Mouse (Mus musculus): ENCODE measurements at regions not wholly inside any gene's neighbourhood (a gene's known extent, or its start where the extent isn't known, plus 50 kb on each side); places are given as distances from the start of the nearest gene placed in this dataset.

DNA sequence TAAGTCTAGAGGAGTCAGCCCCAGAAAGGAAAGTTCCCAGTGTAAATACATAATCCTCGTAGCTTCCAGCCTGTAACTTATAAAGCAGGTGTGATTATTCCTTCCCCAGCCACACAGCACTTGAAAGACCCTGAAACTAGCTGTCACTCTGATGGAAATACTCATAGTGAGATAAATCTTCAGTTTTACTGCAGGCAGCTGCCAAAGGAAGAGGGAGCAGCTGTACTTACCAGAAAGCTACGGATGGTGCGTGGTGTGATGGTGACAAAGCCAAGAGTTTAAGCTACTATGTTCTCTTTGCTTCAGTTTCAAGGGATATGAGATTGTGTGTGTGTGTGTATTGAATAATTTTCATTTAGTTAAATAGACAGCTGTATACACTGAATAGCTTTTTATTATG is 1007.1 kb downstream of the Robo2 start:
- ATAC-seq = no peak

DNA sequence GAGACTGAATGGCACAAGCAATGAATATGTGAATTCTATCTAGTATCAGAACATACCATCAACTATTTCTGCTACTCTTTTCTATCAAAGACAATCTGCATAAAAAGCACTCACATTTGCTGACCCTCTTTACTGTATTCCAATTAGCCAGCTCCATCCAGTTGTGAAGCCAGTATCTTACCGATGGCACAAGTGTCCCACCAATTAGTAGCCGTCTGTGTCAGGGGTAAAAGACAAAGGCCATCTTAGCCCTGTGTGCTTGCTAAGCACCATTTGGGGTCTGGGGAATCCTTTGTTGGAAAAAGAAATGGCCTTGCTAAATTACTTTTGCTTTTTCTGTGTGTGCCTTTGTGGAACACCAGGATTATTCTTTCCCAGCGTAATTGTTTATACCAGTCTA is 1007.5 kb downstream of the Robo2 start:
- ATAC-seq = no peak

DNA sequence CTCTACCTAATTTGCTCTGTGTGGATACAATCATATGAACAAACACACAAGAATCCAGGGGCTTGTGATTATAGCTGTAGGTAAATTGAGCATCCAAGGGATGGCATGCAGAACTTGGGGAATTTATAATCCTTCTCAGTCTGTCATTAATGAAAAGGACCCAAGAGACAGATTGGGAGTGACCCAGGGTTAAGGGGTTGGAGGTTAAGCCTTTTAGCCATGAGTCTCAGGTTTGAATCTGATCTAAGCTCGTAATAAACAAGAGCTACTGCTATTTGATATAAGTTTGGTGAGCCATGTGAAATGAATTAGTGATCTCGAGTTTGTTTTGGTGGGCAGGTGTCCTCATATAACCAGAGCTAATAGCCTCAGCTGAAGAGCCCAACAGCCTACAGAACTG is 1032.6 kb downstream of the Robo2 start:
- no peak for ATAC-seq

DNA sequence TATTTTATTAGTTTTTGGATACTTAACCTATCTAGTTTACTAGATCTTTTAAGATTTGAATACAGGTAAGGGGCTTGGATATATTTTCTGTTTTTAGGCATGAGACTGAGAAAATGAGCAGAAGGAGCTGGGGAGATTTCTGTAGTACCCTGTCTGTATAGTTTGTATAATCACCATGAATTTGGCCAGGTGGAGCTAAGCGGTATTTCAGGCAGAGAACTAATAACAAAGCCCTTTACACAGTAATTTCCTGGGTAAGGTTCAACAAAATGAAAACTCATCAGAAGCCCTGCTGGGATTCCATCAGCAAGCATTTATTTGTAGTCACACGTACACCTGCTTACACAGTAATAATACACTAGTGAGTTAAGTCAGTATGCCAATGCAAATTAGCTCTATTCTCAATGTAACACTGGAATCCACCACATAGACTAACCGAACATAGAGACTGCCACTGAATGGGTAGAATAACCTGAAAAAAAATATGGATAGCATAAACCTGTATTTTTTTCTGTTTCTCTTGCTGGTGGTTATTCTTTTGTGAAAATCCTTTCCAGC is 1036.9 kb downstream of the Robo2 start:
- ATAC-seq = no peak

DNA sequence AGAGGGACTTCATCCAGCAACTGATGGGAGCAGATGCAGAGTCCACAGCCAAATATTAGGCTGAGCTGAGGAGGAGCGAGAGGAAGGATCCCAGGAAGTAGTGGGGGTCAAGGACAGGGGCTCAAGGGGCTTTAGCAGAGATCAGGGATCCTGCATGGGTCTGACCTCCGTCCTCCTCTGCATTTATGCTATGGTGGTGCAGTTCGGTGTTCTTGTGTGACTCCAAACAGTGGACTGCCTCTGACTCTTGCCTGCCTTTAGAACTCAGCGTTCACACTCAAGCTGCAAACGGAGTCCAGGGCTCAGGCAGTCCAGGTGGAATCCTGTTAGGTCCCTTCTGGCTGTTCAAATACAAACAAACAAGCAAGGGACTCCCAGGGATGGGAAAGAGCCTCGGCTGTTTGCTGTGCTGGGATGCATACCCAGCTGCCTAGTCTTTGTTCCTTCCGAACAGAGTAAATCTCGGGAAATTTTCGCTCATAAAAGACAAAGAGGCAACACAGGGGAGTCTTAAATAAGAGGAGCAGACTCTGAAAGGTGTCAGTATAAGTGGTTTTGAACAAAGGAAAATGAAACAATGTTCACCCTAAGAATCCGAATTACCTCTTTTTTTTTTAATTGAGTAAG is 1042.9 kb downstream of the Robo2 start:
- ATAC-seq = no peak

DNA sequence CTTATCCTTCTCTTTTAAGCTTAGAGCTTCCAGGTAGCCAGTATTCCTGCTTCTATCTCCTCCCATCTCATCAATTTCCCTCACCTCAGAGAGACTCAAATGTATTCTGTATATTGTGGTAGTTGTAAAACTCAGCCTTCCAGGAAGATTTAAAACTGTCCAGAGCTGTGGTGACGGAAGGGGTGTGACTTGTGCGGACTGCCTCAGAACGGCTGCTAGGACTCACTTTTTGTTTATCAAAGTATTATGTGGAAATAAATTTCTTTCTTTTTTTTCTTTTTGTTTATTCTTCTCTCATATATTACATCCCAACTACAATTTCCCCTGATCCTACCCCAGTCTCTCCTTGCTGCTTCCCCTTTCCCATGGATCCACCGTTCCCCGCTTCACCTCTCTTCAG is 1043.7 kb downstream of the Robo2 start:
- no peak for ATAC-seq

DNA sequence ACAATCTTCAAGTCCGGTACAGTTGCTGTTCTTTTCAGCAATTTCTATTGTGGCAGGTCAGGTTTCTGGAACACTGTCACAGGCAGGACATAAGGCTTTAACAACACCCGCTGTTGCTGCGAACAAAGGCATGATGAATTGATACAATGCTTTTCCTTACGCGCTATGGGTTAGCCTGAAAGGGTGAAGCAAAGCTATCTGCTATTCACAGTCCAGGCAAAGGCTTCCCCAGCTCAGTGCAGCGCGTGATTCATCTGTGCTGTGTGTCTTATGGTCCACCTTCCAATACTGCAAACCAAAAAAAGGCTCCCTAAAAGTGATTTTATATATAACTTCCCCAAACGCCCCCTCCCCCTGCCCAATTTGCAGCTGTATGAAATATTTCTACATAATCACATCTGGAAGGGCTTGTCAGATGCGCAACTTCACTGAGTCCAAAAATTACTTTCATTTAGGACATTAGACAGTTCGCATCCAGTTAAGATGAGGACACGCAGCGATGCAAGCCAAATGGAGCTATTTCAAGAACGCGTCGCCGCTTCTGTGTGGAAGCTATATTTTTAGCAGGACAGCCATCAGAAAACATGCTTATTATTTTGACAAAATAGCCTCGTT is 1044.3 kb downstream of the Robo2 start:
- ATAC-seq = no peak

DNA sequence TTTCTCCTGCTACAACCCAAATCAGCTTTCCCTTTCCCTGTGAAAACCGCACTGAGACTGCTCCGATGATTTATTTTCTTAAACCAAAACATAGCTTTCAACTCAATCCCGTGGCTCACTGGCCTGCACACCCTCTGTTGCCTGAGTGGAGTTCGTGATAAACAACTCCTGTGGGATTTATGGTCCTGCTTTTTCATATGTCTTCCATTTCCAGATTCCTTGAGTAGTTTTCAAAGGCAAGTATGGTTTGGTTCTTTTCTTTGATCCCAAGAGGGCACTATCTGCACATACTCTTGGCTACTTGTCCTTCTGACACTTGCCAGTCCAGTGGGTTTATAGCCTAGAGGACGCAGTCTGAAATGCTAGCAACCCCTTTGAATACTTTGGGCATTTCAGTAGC is 1042.6 kb downstream of the Robo1 start:
- no peak for ATAC-seq

DNA sequence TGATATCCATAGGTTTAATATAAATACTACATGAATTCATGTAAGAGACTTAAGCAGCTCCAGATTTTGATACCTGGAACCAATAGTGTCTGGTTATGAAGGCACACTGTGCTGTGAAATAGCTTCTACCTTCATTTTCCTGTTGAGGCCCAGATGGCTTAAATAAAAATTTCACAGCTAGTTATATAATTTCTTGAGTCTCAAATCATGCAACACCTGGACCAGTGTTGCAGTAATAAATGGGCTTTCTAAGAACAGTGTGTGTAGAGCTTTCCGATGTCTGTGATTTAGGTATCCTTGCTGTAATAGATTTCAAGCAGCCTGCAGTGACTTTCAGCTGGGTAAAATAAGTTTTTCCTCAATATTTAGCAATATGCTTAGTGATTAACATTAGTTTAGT is 1035.8 kb downstream of the Robo1 start:
- ATAC-seq = no peak

DNA sequence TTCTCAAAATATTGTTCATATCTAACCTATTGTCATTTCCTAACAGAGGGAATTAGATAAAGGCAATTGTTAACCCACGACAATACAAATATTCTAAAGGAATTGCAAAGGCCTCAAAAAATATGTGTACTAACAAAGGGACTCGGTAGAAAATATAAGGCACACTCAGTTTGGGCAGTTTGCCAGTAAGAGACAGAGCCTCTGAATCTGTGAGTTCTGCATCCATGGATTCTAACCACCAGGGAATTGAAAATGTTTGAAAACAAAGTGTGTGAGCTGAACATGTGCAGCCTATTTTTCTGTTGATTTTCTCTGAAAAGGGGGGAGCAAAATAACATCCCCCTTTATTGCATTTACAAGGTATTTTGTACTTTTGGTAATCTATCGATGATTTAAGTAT is 1035.4 kb downstream of the Robo1 start:
- no peak for ATAC-seq

DNA sequence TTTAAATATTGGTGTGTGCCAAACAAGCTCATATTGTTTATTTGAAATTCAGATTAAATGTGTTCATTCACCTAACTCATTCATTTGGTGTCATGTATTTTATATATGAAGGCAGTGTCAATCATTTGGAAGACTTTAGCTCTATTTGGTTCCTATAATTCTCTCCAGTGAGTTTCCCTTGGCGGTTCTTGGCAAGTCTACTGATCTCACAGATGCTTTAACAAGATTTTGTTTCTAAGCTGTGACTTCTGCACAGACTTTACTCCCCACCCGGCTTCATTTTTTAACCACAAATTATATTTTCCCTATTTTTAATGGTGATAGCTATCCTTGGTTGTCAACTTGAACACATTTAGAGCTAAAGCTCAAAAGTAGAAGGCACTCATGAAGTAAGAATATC is 1009.5 kb downstream of the Robo1 start:
- no peak for ATAC-seq

DNA sequence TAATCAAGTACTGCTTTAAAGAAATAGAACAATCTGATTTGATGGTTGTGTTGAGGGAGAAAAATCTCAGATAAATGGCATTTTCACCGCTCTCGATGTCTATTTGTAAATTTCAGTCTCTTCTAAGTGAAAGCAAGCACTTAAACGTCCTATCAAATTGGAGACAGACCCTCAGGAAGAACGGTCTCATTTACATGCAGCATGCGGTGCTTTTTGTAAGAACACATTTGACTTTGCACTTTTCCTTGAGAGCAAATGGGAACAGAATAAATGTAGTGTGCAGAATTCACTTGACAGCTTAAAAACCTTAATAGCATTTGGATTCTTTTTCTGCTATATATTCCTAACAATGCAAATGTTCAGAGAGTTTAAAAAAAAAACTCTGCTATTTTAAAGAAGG is 1002.0 kb downstream of the Robo1 start:
- ATAC-seq = no peak

DNA sequence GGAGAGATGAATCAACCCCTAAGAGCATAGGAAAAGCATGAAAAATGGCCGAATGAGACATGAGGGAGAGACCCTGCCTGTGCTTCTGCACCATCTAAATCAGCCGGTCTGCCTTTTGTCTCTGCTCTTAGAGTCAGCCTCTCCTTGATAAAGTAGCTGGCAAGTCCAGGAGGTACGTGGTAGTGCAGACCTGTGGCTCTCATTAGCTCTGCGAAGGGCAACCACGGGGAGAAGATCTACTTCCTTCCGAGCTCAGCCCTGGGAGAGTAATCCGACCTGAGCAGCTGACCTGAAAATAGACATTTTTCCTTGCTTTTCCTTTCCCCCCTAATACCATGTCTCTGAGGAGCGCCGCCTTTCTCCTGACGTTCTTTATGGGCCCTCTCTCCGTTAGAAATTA is 971.8 kb downstream of the Robo1 start:
- no peak for ATAC-seq

DNA sequence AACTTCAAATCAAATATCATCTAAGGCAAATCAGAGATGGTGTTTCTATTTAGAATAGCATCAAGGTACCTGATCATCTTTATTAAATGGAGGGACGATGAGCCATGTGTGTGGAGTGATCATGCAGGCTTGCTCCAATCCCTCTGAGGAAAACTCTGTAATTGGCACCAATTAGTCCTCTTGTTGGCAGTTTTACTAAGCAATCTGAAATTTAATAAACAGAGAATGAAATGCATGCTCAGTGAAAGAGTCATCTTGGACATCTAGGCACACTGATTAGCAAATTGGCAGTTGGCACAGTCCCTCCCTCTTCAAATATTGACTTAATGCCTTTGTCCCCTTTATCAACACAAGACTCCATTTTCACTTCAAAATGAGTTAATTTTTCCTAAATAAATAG is 951.6 kb downstream of the Robo1 start:
- no peak for ATAC-seq

DNA sequence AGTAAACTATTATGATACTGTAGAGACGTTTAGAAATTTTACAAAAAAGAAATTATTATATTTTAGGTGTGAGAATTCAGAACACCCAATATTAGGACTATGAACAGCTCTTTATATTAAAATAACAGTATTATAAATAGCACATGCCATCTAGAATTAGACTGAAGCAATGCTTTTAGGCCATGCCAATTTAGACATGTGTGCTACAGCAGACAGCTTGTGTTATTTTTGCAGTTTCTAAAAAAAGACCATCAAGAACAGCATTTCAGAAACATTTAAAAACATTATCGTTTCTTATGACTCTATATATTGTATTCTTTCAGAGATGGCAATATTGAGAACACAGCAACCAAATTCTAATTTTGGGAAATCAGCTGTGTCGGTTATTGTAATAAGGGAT is 951.2 kb downstream of the Robo1 start:
- ATAC-seq = no peak

DNA sequence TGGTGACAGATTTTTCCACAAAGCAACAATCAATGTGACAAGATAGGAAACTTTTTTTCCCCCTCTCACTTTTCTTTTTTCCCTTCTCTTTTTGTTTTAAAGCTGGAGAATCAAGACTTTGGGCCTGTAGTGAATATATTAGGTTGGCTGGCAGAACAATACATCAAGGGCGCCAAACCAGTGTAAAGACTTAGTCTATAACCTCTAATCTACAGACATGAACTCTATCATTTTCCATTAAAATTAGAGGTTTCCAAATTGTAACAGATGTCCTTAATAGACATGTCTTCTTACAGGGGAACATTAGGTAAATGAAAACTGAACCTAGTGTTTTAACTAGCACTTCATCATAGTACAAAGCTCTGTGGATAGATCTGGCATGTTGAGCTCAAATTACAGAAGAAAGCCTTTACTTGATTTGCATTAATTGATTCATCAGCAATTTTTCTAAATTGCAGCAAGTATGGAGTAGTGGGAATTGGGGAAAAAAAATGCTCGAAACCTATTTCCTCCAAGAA is 937.0 kb downstream of the Robo1 start:
- no peak for ATAC-seq

DNA sequence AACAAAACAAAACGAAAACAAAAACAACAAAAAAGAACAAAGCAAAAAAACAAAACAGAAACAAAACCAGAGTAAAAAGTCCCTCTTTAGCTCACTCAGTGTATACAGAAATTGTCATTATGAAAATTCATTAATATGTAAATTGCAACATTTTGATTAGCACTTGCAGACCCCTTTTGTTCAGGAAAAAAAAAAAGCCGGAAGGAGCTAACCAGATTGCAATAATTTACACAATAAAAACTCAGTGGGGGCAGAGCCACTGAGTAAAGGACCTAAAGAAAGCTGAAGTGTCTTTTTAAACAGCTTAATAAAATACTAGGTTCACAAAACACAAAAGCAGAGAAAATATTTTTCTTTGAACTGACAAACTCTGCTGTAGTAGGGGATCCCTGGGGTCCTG is 922.5 kb downstream of the Robo1 start:
- ATAC-seq = no peak

DNA sequence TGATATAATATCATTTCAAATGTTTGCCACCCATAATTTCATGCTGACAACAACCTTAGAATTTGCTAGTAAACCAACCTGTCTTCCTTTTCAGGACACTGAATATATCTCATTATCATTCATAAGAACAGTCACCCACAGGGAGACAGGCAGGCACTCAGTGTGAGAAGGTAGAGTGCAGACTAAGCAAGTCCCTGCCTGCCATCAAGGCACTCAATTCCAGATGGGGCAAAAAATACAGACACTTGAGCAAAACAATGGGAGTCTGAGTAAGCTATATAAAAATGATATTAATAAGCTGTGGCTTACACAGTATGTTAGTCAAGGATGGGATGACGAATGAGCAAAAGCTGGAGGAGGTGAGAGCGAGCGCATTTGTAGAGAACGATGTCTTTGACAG is 909.4 kb downstream of the Robo1 start:
- ATAC-seq = no peak

DNA sequence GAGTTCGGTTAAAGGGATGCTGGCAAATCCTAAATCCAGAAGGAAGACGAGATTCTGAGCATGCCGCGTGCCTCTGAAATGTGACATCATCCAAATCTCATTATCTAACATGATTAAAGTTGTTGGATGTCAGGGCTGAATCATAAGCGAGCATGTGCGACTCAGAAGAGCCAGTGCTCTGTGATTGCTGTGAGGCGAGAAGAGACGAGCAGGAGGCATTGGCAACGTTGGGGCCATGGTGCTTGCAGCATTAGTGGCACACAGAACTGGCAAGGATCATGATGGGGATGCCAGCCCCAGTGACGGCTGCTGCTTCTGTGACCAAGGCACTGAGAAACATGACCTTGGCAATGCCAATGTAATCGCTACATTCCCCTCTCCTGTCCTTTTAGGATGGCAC is 895.4 kb downstream of the Robo1 start:
- no peak for ATAC-seq

DNA sequence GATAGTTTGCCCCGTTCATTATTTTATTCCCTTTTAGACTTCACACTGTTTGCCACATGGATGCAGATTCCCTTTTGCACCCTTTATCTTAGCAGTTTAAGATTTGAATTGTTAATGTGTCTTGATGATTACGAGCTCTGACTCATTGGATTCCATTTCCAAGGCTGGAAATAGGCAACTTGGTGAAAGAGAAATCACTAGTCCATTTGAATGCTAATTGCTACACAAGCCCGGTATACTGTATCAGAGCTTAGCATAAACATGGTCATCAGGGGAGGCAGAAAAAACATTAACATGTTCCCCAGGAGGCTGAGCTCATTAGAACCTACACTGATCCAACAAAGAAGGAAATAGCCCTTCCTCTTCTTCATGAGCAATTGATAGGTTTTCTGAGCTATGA is 892.9 kb downstream of the Robo1 start:
- no peak for ATAC-seq

DNA sequence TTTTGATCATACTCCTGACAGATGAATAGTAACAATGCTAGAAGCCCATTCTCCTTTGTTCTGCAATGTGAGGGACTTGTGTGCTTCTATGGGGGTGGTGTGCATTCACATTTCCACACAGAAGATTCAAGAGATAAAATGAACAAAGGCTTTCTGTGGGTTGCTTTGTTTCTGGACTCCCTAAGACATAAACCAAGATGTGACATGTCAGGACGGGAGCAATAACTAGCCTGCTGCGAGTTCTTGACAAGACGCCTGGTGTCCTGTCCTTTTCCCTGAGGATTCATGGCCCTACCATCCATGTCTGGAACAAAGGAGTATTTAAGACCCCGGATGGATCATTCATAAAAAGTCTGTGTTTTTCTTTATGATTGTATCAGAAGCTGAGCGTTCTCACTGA is 874.7 kb downstream of the Robo1 start:
- no peak for ATAC-seq

DNA sequence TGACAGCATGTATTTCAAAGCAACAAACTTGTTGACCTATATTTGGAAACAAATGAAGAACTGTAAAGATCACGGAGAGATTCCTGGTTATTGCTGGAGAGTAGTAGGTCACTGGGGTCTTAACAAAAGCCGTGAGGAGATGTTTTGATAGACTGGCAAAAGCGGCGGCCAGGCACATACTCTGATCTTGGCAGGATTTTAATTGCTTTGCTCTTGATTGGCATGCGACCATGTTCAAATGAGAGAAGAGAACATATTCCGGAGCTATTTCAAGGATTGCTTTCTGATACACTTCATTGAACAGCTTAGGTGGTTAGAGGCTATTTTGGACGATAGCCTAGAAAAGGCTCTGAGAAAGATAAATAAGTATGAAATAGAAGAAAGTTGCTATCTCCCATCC is 874.2 kb downstream of the Robo1 start:
- ATAC-seq = no peak

DNA sequence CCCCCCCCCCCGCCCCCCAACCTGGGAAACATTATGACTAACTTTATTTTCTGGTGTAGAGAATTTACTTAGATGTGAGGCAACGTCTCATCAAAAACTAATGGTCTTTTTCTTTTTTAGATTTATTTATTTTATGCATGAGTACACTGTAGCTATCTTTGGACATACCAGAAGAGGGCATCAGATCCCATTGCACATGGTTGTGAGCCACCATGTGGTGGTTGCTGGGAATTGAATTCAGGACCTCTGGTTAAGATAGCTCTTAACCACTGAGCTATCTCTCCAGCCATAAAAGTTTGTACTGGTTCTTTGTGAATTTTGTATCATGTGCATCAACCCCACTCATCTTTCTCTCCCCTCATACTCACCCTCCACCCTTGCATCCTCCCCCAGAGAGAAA is 847.3 kb downstream of the Robo1 start:
- no peak for ATAC-seq

DNA sequence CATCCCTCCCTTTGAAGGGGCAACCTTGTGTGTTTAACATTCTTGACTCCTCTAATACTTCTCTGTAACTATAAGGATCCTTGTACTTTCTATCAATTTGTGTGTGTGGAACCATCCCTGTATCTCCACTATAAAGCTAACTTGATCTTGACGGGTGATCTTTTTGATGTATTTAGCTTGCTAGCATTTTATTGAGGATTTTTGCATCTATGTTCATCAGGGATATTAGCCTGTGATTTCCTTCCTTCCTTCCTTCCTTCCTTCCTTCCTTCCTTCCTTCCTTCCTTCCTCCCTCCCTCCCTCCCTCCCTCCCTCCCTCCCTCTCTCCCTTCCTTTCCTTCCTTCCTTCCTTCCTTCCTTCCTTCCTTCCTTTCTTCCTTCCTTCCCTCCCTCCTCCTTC is 819.8 kb downstream of the Robo1 start:
- peak; percentile 78 for ATAC-seq

DNA sequence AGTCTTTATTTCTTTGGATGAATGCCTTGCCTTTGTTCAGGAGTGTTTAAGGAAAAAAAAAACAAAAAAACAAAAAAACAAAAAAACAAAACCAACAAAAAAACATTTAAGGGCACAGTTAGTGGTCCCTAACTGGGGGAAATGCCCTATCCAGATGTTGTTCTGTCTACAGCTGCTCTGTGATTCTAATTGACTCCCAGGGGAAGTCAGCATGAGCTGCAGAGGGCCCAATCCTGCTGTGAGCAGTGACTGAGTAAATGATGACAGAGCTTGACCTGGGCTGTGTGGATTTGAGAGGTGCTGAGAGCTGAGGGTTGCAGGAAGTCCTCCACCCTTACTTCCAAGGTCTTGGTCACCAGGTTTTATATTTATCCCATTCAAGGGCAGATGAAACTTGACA is 812.5 kb downstream of the Robo1 start:
- no peak for ATAC-seq

All from activated CD4-positive, CD25-positive, alpha-beta regulatory T cell, adult 4 months (primary cell).